Comparison of ENCODE assay signal across 8 mouse cellular contexts in the genomic region with DNA sequence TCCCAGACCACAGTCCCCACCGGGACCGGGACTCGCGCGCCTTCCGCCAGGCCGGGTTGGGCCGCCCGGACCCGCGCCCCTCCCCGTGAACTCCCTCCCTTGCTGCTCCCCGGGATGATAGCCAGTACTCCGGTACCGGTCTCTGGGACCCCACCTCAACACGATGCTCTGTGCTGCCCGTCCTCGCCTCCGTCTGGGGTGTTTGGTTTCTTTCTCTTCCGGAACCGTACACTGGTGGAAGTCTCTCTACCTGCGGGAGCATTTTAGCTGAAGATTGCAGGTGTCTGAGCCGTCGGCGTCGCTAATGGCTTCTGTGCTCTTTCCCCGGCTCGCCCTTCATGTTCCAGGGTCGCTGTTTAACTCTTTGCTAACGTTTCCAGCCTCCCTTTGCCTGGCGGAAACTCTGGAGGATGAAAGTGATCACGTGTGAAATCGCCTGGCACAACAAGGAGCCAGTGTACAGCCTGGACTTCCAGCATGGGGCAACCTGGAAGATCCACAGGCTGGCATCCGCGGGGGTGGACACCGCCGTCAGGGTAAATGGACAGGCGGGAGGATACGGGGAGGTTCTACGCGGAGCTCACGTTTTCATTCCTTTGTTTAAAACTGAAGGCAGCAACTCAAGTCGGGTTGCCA. TPM values are rescaled to one million over a fixed set of nuclear protein-coding genes. Genes with fewer than 3 reads are reported as not detected.
DNase-seq lines count a peak whose midpoint lies in the region; ATAC-seq and TF ChIP-seq lines count a peak whose summit lies in the region.

No protein-coding gene starts in this region.

- H3K9ac ChIP-seq in hindbrain, embryonic 15.5 days = peak overlapping the region; percentile 50
- H3K9ac ChIP-seq in liver, embryonic 15.5 days = peak overlapping the region; percentile 75

- peak overlapping the region; percentile 93 for H3K4me2 ChIP-seq in hindbrain, embryonic 15.5 days
- H3K4me2 ChIP-seq in liver, embryonic 15.5 days = peak overlapping the region; percentile 96

- DNase-seq in ovary, postnatal 14 days (ENCODE audit: low spot score) = peak; percentile 11
- no peak for DNase-seq in ovary, adult 18-20 months (ENCODE audit: low spot score)
- peak; percentile 64 for DNase-seq in retina, postnatal 1 day
- DNase-seq in yolk sac, embryonic 10.5 days (ENCODE audit: low spot score) = no peak

- H3K27me3 ChIP-seq in hindbrain, embryonic 15.5 days = no peaks in the 10 kb centered on the region
- H3K27me3 ChIP-seq in liver, embryonic 15.5 days = no peaks in the 10 kb centered on the region

- H3K9me3 ChIP-seq in hindbrain, embryonic 15.5 days = no peaks in the 10 kb centered on the region
- no peaks in the 10 kb centered on the region for H3K9me3 ChIP-seq in liver, embryonic 15.5 days (replicated peaks)

- H3K36me3 ChIP-seq in hindbrain, embryonic 15.5 days = no peaks in the 10 kb centered on the region
- H3K36me3 ChIP-seq in liver, embryonic 15.5 days (replicated peaks) = peaks cover 29% of the 10 kb centered on the region

- peak overlapping the region; percentile 95 for H3K4me3 ChIP-seq in bone marrow macrophage, adult 2 months (ENCODE audit: insufficient read depth, low read length)
- H3K4me3 ChIP-seq in hindbrain, embryonic 15.5 days = peak overlapping the region; percentile 68
- peak overlapping the region; percentile 93 for H3K4me3 ChIP-seq in liver, embryonic 15.5 days (replicated peaks)

- no peak for TF ChIP-seq CTCF in bone marrow macrophage, adult 2 months (IDR thresholded peaks at IDR 0.05; ENCODE audit: low read depth, low read length)

- no peak for TF ChIP-seq POLR2A in bone marrow macrophage, adult 2 months (IDR thresholded peaks at IDR 0.05; ENCODE audit: borderline replicate concordance, low read depth, low read length)

- WGBS in hindbrain, embryonic 15.5 days = under 1% methylated on average over 42 of the region's 43 CpGs
- WGBS in liver, embryonic 15.5 days (ENCODE audit: insufficient replicate concordance) = under 1% methylated on average over 43 of the region's 43 CpGs

- no peak overlapping the region for H3K27ac ChIP-seq in bone marrow macrophage, adult 2 months (ENCODE audit: insufficient read depth, low read depth, low read length)
- no peak overlapping the region for H3K27ac ChIP-seq in hindbrain, embryonic 15.5 days (replicated peaks)
- peak overlapping the region; percentile 64 for H3K27ac ChIP-seq in liver, embryonic 15.5 days (replicated peaks)

- peak; percentile 52 for ATAC-seq in erythroblast, adult 5-6 weeks (replicated peaks; ENCODE audit: low FRiP score, poor library complexity, severe bottlenecking)
- no peak; the same call in 1 of the 2 replicates for ATAC-seq in hindbrain, embryonic 15.5 days (ENCODE audit: low FRiP score, low read depth)
- ATAC-seq in liver, embryonic 15.5 days (ENCODE audit: insufficient read depth) = peak; percentile 63

- peaks cover 8% of the 10 kb centered on the region for H3K4me1 ChIP-seq in bone marrow macrophage, adult 2 months (ENCODE audit: control insufficient read depth, insufficient read depth, low read length)
- H3K4me1 ChIP-seq in hindbrain, embryonic 15.5 days (replicated peaks) = peaks cover 16% of the 10 kb centered on the region
- H3K4me1 ChIP-seq in liver, embryonic 15.5 days (replicated peaks) = peaks cover 28% of the 10 kb centered on the region

RNA-seq across cellular contexts. Expression of gene Chaf1b, which starts 0.5 kb away (rescaled TPM):
- polyA plus RNA-seq in bone marrow macrophage, adult 2 months (2012; ENCODE audit: insufficient read depth, insufficient read length, missing spikeins) = 9.0 and 10.3 TPM in 2 replicates
- total RNA-seq in erythroblast, adult 5-6 weeks (2015; ENCODE audit: low replicate concordance) = 6.9 and 18.0 TPM in 2 replicates
- 16.4 and 27.9 TPM in 2 replicates for total RNA-seq in erythroblast, adult 5-6 weeks (2017; ENCODE audit: low replicate concordance)
- 19.9 and 20.1 TPM in 2 replicates for polyA plus RNA-seq in hindbrain, embryonic 15.5 days (2015; fragmentation: Nextera tagmentation; extraction: Ambion mirVana)
- 40.1 and 40.3 TPM in 2 replicates for polyA plus RNA-seq in liver, embryonic 15.5 days (2015; fragmentation: Nextera tagmentation; extraction: Ambion mirVana)

RNA-seq across cellular contexts. Expression of gene Morc3, which starts 52.3 kb away (rescaled TPM):
- 87.4 and 88.3 TPM in 2 replicates for polyA plus RNA-seq in bone marrow macrophage, adult 2 months (2012; ENCODE audit: insufficient read depth, insufficient read length, missing spikeins)
- 25.7 and 32.3 TPM in 2 replicates for total RNA-seq in erythroblast, adult 5-6 weeks (2015; ENCODE audit: low replicate concordance)
- total RNA-seq in erythroblast, adult 5-6 weeks (2017; ENCODE audit: low replicate concordance) = 55.5 and 63.2 TPM in 2 replicates
- 29.4 and 29.9 TPM in 2 replicates for polyA plus RNA-seq in hindbrain, embryonic 15.5 days (2015; fragmentation: Nextera tagmentation; extraction: Ambion mirVana)
- polyA plus RNA-seq in liver, embryonic 15.5 days (2015; fragmentation: Nextera tagmentation; extraction: Ambion mirVana) = 16.0 and 16.1 TPM in 2 replicates

Comparison
In these comparisons a context has a peak if more than half of its experiments do, and no peak if none do; other contexts are left out.
1. DNase-seq: peak in ovary, postnatal 14 days (single experiment) and retina, postnatal 1 day (single experiment); none in ovary, adult 18-20 months (single experiment) and yolk sac, embryonic 10.5 days (single experiment).
2. Peak in every context shown above with its lines, with median percentiles within 50 percentile points of each other: H3K4me3 ChIP-seq.